Comparison of ENCODE assay signal across 8 mouse cellular contexts in genomic region chr5:24360792-24361454, GRCm38 (mm10). TPM values are rescaled to one million over a fixed set of nuclear protein-coding genes. Genes with fewer than 3 reads are reported as not detected.
DNase-seq lines count a peak whose midpoint lies in the region; ATAC-seq and TF ChIP-seq lines count a peak whose summit lies in the region.

No protein-coding gene starts in this region.

- no peak overlapping the region for H3K27ac ChIP-seq in embryonic fibroblast, embryonic 13.5 days (ENCODE audit: insufficient read depth, low read length)
- 0 out of 2 replicates have a peak overlapping the region, but pooled peaks have one; percentile 24 for H3K27ac ChIP-seq in heart, embryonic 11.5 days (ENCODE audit: low read depth, low read length)
- 0 out of 2 replicates have a peak overlapping the region, but pooled peaks have one; percentile 6 for H3K27ac ChIP-seq in kidney, embryonic 14.5 days (ENCODE audit: low read depth, low read length)

- H3K4me2 ChIP-seq in heart, embryonic 11.5 days = no peak overlapping the region
- H3K4me2 ChIP-seq in kidney, embryonic 14.5 days (replicated peaks; ENCODE audit: low read depth, low read length) = no peak overlapping the region

- H3K9me3 ChIP-seq in heart, embryonic 11.5 days (replicated peaks; ENCODE audit: control insufficient read depth, low read length) = no peaks in the 10 kb centered on the region
- no peaks in the 10 kb centered on the region for H3K9me3 ChIP-seq in kidney, embryonic 14.5 days (ENCODE audit: control insufficient read depth, low read length)

- H3K4me3 ChIP-seq in embryonic fibroblast, embryonic 13.5 days (ENCODE audit: insufficient read depth, low read length) = no peak overlapping the region
- H3K4me3 ChIP-seq in heart, embryonic 11.5 days (ENCODE audit: low read depth, low read length) = no peak overlapping the region
- H3K4me3 ChIP-seq in kidney, embryonic 14.5 days (ENCODE audit: low read length) = no peak overlapping the region

- peaks cover 5% of the 10 kb centered on the region; the same call in 1 of the 2 replicates for H3K4me1 ChIP-seq in embryonic fibroblast, embryonic 13.5 days (ENCODE audit: control insufficient read depth, insufficient read depth, low read length)
- H3K4me1 ChIP-seq in heart, embryonic 11.5 days (ENCODE audit: control insufficient read depth, insufficient read depth, low read length) = peaks cover 12% of the 10 kb centered on the region
- H3K4me1 ChIP-seq in kidney, embryonic 14.5 days (ENCODE audit: control insufficient read depth, insufficient read depth, low read length) = no peaks in the 10 kb centered on the region

- ATAC-seq in heart, embryonic 11.5 days (replicated peaks; ENCODE audit: insufficient number of reproducible peaks, low FRiP score, low TSS enrichment) = peak; percentile 41
- ATAC-seq in kidney, embryonic 14.5 days (ENCODE audit: low FRiP score, low TSS enrichment) = peak; percentile 47; the same call in 1 of the 2 replicates
- ATAC-seq in monocyte, adult 5-6 weeks (replicated peaks; ENCODE audit: insufficient number of reproducible peaks, low FRiP score, low TSS enrichment, poor library complexity, severe bottlenecking) = peak; percentile 75; the same call in 1 of the 2 replicates

- H3K36me3 ChIP-seq in heart, embryonic 11.5 days (ENCODE audit: control insufficient read depth, insufficient read depth, low read length) = no peaks in the 10 kb centered on the region
- H3K36me3 ChIP-seq in kidney, embryonic 14.5 days (ENCODE audit: control insufficient read depth, insufficient read depth, low read length) = no peaks in the 10 kb centered on the region
- no peaks in the 10 kb centered on the region for H3K36me3 ChIP-seq in splenic B cell, adult 2 months (ENCODE audit: control insufficient read depth, insufficient read depth, low read length, poor library complexity, severe bottlenecking)

- WGBS in heart, embryonic 11.5 days (ENCODE audit: insufficient replicate concordance) = 0% methylated on average over 6 of the region's 7 CpGs
- 1% methylated on average over 7 of the region's 7 CpGs for WGBS in kidney, embryonic 14.5 days

- DNase-seq in A20 (ENCODE audit: low read depth, low spot score) (peak; percentile 80), liver (peak; percentile 70)
- peak; percentile 85 to 87 for DNase-seq in adrenal gland, postnatal 36 days
- peak; percentile 83 for DNase-seq in splenic B cell, adult 2 months (ENCODE audit: low read depth, low spot score)

- no peak overlapping the region for H3K9ac ChIP-seq in heart, embryonic 11.5 days (ENCODE audit: low read depth, low read length)
- H3K9ac ChIP-seq in kidney, embryonic 14.5 days (ENCODE audit: low read depth, low read length) = no peak overlapping the region

- no peaks in the 10 kb centered on the region for H3K27me3 ChIP-seq in heart, embryonic 11.5 days (ENCODE audit: control insufficient read depth, insufficient read depth, low read length)
- no peaks in the 10 kb centered on the region for H3K27me3 ChIP-seq in kidney, embryonic 14.5 days (ENCODE audit: control insufficient read depth, insufficient read depth, low read length)
- no peaks in the 10 kb centered on the region for H3K27me3 ChIP-seq in splenic B cell, adult 2 months (ENCODE audit: control insufficient read depth, insufficient read depth, low read length, poor library complexity, severe bottlenecking)

- peak; percentile 83 for TF ChIP-seq CTCF in embryonic fibroblast, embryonic 13.5 days (IDR thresholded peaks at IDR 0.05; ENCODE audit: borderline replicate concordance, insufficient read depth, low read length)

- no peak for TF ChIP-seq POLR2A in embryonic fibroblast, embryonic 13.5 days (IDR thresholded peaks at IDR 0.05; ENCODE audit: low read depth, low read length)

RNA-seq across cellular contexts. Expression of gene Nos3, which starts 3.7 kb away (rescaled TPM):
- 10 to 100 TPM in 1 of 2 experiments, 1 to 10 TPM in 1; 7.1 to 14.2 TPM for total RNA-seq in adrenal gland, postnatal 36 days (2021)
- 0.12 TPM in 1 of 2 replicates, not detected in the other for polyA plus RNA-seq in embryonic fibroblast, embryonic 13.5 days (2011; ENCODE audit: insufficient read length, low read depth, missing spikeins)
- 21.5 and 30.4 TPM in 2 replicates for polyA plus RNA-seq in heart, embryonic 11.5 days (2014; fragmentation: Nextera tagmentation; extraction: Ambion mirVana)
- polyA plus RNA-seq in kidney, embryonic 14.5 days (2014; fragmentation: Nextera tagmentation; extraction: Ambion mirVana) = 6.3 and 12.0 TPM in 2 replicates
- total RNA-seq in monocyte, adult 5-6 weeks (2017) = 0.29 TPM in 1 of 3 replicates, not detected in the others

RNA-seq across cellular contexts. Expression of gene Kcnh2, which starts 9.5 kb away (rescaled TPM):
- 10 to 100 TPM; 14.4 to 14.7 TPM for total RNA-seq in adrenal gland, postnatal 36 days (2021)
- 2.2 and 2.9 TPM in 2 replicates for polyA plus RNA-seq in embryonic fibroblast, embryonic 13.5 days (2011; ENCODE audit: insufficient read length, low read depth, missing spikeins)
- 19.4 and 20.8 TPM in 2 replicates for polyA plus RNA-seq in heart, embryonic 11.5 days (2014; fragmentation: Nextera tagmentation; extraction: Ambion mirVana)
- polyA plus RNA-seq in kidney, embryonic 14.5 days (2014; fragmentation: Nextera tagmentation; extraction: Ambion mirVana) = 4.6 and 5.7 TPM in 2 replicates
- total RNA-seq in monocyte, adult 5-6 weeks (2017) = 0.53 TPM in 1 of 3 replicates, not detected in the others

RNA-seq across cellular contexts. Expression of gene Atg9b, which starts 31.0 kb away (rescaled TPM):
- total RNA-seq in adrenal gland, postnatal 36 days (2021) = 1 to 10 TPM in 1 of 2 experiments, under 1 TPM in 1; 0.99 to 1.6 TPM
- polyA plus RNA-seq in embryonic fibroblast, embryonic 13.5 days (2011; ENCODE audit: insufficient read length, low read depth, missing spikeins) = 0.39 and 1.0 TPM in 2 replicates
- polyA plus RNA-seq in heart, embryonic 11.5 days (2014; fragmentation: Nextera tagmentation; extraction: Ambion mirVana) = 0.49 and 1.5 TPM in 2 replicates
- 1.1 and 1.3 TPM in 2 replicates for polyA plus RNA-seq in kidney, embryonic 14.5 days (2014; fragmentation: Nextera tagmentation; extraction: Ambion mirVana)
- total RNA-seq in monocyte, adult 5-6 weeks (2017) = 0.11 to 0.87 TPM in 2 of 3 replicates, not detected in the other

RNA-seq across cellular contexts. Expression of gene Abcb8, which starts 32.5 kb away (rescaled TPM):
- 10 to 100 TPM; 66.8 to 76.5 TPM for total RNA-seq in adrenal gland, postnatal 36 days (2021)
- polyA plus RNA-seq in embryonic fibroblast, embryonic 13.5 days (2011; ENCODE audit: insufficient read length, low read depth, missing spikeins) = 10.6 and 11.7 TPM in 2 replicates
- 44.6 and 53.1 TPM in 2 replicates for polyA plus RNA-seq in heart, embryonic 11.5 days (2014; fragmentation: Nextera tagmentation; extraction: Ambion mirVana)
- 44.9 and 55.0 TPM in 2 replicates for polyA plus RNA-seq in kidney, embryonic 14.5 days (2014; fragmentation: Nextera tagmentation; extraction: Ambion mirVana)
- 4.5 to 7.6 TPM (median 5.2 TPM) in 3 replicates for total RNA-seq in monocyte, adult 5-6 weeks (2017)

RNA-seq across cellular contexts. Expression of gene Asic3, which starts 52.3 kb away (rescaled TPM):
- total RNA-seq in adrenal gland, postnatal 36 days (2021) = under 1 TPM; 0.26 to 0.36 TPM
- polyA plus RNA-seq in embryonic fibroblast, embryonic 13.5 days (2011; ENCODE audit: insufficient read length, low read depth, missing spikeins) = 2.3 and 3.5 TPM in 2 replicates
- 0.20 TPM in 1 of 2 replicates, not detected in the other for polyA plus RNA-seq in heart, embryonic 11.5 days (2014; fragmentation: Nextera tagmentation; extraction: Ambion mirVana)
- polyA plus RNA-seq in kidney, embryonic 14.5 days (2014; fragmentation: Nextera tagmentation; extraction: Ambion mirVana) = 0.57 and 0.60 TPM in 2 replicates
- total RNA-seq in monocyte, adult 5-6 weeks (2017) = not detected in 3 replicates
